In genomic region chr14:34401135-34401534, GRCm38 (mm10) we compare ENCODE assay signal across 9 mouse cellular contexts. TPM values are rescaled to one million over a fixed set of nuclear protein-coding genes. Genes with fewer than 3 reads are reported as not detected.
DNase-seq lines count a peak whose midpoint lies in the region; ATAC-seq and TF ChIP-seq lines count a peak whose summit lies in the region.
"Had no signal": no experiment of that assay in that cellular context is flagged by ENCODE, and none has a peak within 500 bp of the region (broad histone marks: within the 10 kb centered on the region; RNA-seq: fewer than 3 reads in every experiment).

No protein-coding gene starts in this region.

- peaks cover 0 to 31% of the 10 kb centered on the region in 2 experiments for H3K36me3 ChIP-seq in CH12.LX (replicated peaks in 1 of 2; ENCODE audit: control insufficient read depth in 1 of 2, insufficient read depth in 1 of 2, low read length in 1 of 2)

- peak; percentile 58 for ATAC-seq in Patski
- ATAC-seq in erythroid progenitor cell, adult 5-6 weeks (replicated peaks; ENCODE audit: low FRiP score, poor library complexity, severe bottlenecking), result no peak; the same call in 1 of the 2 replicates

- H3K4me2 ChIP-seq in CH12.LX (ENCODE audit: insufficient read depth, low read depth, poor library complexity, severe bottlenecking), result no peak overlapping the region
- H3K4me2 ChIP-seq: lung, embryonic 15.5 days had no signal

- no peak overlapping the region for H3K9ac ChIP-seq in CH12.LX (ENCODE audit: insufficient read depth, low read depth)
- H3K9ac ChIP-seq: lung, embryonic 15.5 days had no signal

- TF ChIP-seq RAD21 in CH12.LX (IDR thresholded peaks at IDR 0.05; ENCODE audit: low read depth, low read length), result peak; percentile 91

- no peak overlapping the region for H3K4me3 ChIP-seq in CH12.LX (replicated peaks in 1 of 3; ENCODE audit: low read depth in 2 of 3, low read length in 2 of 3, poor library complexity in 1 of 3)
- H3K4me3 ChIP-seq: lung, embryonic 15.5 days had no signal

- H3K4me1 ChIP-seq in CH12.LX (ENCODE audit: control insufficient read depth in 1 of 2, insufficient read depth in 2 of 2), result peaks cover 5 to 13% of the 10 kb centered on the region in 2 experiments; a peak in 3 of 4 replicates
- H3K4me1 ChIP-seq: lung, embryonic 15.5 days had no signal

- TF ChIP-seq POLR2A in CH12.LX (IDR thresholded peaks at IDR 0.05; ENCODE audit: low read depth, low read length), result no peak

- no peaks in the 10 kb centered on the region for H3K79me2 ChIP-seq in CH12.LX (replicated peaks; ENCODE audit: control insufficient read depth, extremely low read depth, insufficient read depth, poor library complexity, severe bottlenecking)

- TF ChIP-seq CTCF in CH12.LX (conservative IDR thresholded peaks at IDR 0.05 in 1 of 2, IDR thresholded peaks at IDR 0.05 in 1 of 2; ENCODE audit: low read depth in 2 of 2, low read length in 2 of 2) (peak; percentile 79 to 99), Patski (IDR thresholded peaks at IDR 0.05) (no peak)

- dilution Hi-C loops in CH12.LX (cut with MboI; ENCODE audit: extremely low pct_ligation_motif_present, extremely low pct_unique_long_range_greater_than_20kb, low sequenced_read_pairs), result no loop called here

- no peak for TF ChIP-seq EP300 in CH12.LX (IDR thresholded peaks at IDR 0.05; ENCODE audit: low read length)

- H3K9me3 ChIP-seq in CH12.LX (replicated peaks; ENCODE audit: low read length), result no peaks in the 10 kb centered on the region
- H3K9me3 ChIP-seq: lung, embryonic 15.5 days had no signal

- CTCF ChIA-PET in Patski (lab: Charles Lee), result interaction anchor here (0.7 to 2.4 kb wide), 6 partner anchors 9 to 136 kb away, joined by 3 to 5 read pairs (median 3); no protein-coding TSS in a partner anchor

- peak; percentile 88 for DNase-seq in CH12.LX (ENCODE audit: extremely low read depth)
- DNase-seq in Patski (ENCODE audit: low read depth, low spot score), result peak; percentile 42
- DNase-seq in cerebellum, adult 9-10 months, result peak; percentile 72
- peak; percentile 45 for DNase-seq in gastrocnemius, postnatal 25 days
- peak; percentile 34 to 86 for DNase-seq in layer of hippocampus, adult 18-20 months (ENCODE audit: low spot score in 2 of 2)
- peak; percentile 89 for DNase-seq in lung, postnatal 14 days
- DNase-seq in right cerebral cortex, postnatal 4 days, result peak; percentile 68

- no peak overlapping the region for H3K27ac ChIP-seq in CH12.LX (ENCODE audit: insufficient read depth, low read depth)
- H3K27ac ChIP-seq: lung, embryonic 15.5 days had no signal

- in situ Hi-C loops in CH12.LX (cut with MboI; ENCODE audit: low pct_ligation_motif_present, low pct_unique_long_range_greater_than_20kb, low sequenced_read_pairs), result no loop called here
- in situ Hi-C loops in Patski (cut with MboI; ENCODE audit: low pct_unique_long_range_greater_than_20kb), result loop anchor here (5.0 kb wide), 1 partner anchor 444 kb away; no protein-coding TSS in a partner anchor

- POLR2A ChIA-PET in Patski (lab: Charles Lee), result no interaction called here

- H3K27me3 ChIP-seq in CH12.LX (replicated peaks) (no peaks in the 10 kb centered on the region), Patski (no peaks in the 10 kb centered on the region)
- H3K27me3 ChIP-seq: lung, embryonic 15.5 days had no signal

TF ChIP-seq in CH12.LX, 34 proteins besides CTCF, POLR2A, EP300 and RAD21:
- TF ChIP-seq ZNF384 (IDR thresholded peaks at IDR 0.05; ENCODE audit: low read depth, low read length) (peak; percentile 45; the same call in 1 of the 2 replicates), USF1 (IDR thresholded peaks at IDR 0.05; ENCODE audit: low read depth, low read length) (no peak), ELF1 (IDR thresholded peaks at IDR 0.05; ENCODE audit: low read depth, low read length) (no peak), MAFK (IDR thresholded peaks at IDR 0.05; ENCODE audit: insufficient replicate concordance, low read length) (no peak), MYC (IDR thresholded peaks at IDR 0.05; ENCODE audit: low read depth, low read length) (no peak; the same call in none of the 2 replicates), NELFE (IDR thresholded peaks at IDR 0.05; ENCODE audit: low read depth, low read length) (peak; percentile 89; the same call in 1 of the 2 replicates), TCF12 (IDR thresholded peaks at IDR 0.05; ENCODE audit: low read depth, low read length) (0 out of 2 replicates have a peak, but pooled peaks have one; percentile 36), KAT2A (IDR thresholded peaks at IDR 0.05; ENCODE audit: insufficient replicate concordance, low read length) (no peak), ZC3H11A (IDR thresholded peaks at IDR 0.05; ENCODE audit: low read depth, low read length) (peak; percentile 55), JUND (conservative IDR thresholded peaks at IDR 0.05; ENCODE audit: low read depth, low read length) (peak; percentile 39; the same call in 1 of the 2 replicates), BHLHE40 (IDR thresholded peaks at IDR 0.05; ENCODE audit: low read depth, low read length) (no peak), USF2 (conservative IDR thresholded peaks at IDR 0.05; ENCODE audit: low read depth, low read length) (no peak), JUN (IDR thresholded peaks at IDR 0.05; ENCODE audit: insufficient read depth, low read depth, low read length) (no peak), POLR2AphosphoS2 (IDR thresholded peaks at IDR 0.05; ENCODE audit: low read depth, low read length) (no peak), SMC3 (IDR thresholded peaks at IDR 0.05; ENCODE audit: low read depth, low read length) (peak; percentile 93), ETS1 (conservative IDR thresholded peaks at IDR 0.05; ENCODE audit: low read depth, low read length) (no peak)

RNA-seq across cellular contexts. Expression of gene Mmrn2, which starts 25.9 kb away (rescaled TPM):
- total RNA-seq in CH12.LX (2012; rRNA removed), result 0.04 TPM in 1 of 2 replicates, not detected in the other
- not detected in 2 replicates for total RNA-seq in CH12.LX (2014; rRNA removed)
- 0.06 and 0.10 TPM in 2 replicates for polyA plus RNA-seq in CH12.LX (2012; ENCODE audit: insufficient read length, low read depth)
- polyA plus RNA-seq in Patski (2021), result 0.04 TPM
- 10 to 100 TPM in 1 of 2 experiments, 1 to 10 TPM in 1; 7.4 to 12.7 TPM for total RNA-seq in gastrocnemius, postnatal 25 days (2021)
- total RNA-seq in layer of hippocampus, adult 18-20 months (2021), result 1 to 10 TPM; 3.1 to 3.3 TPM
- not detected in 2 replicates for total RNA-seq in erythroid progenitor cell, adult 5-6 weeks (2015; ENCODE audit: low replicate concordance)
- 0.26 TPM in 1 of 2 replicates, not detected in the other for total RNA-seq in erythroid progenitor cell, adult 5-6 weeks (2017; ENCODE audit: low replicate concordance)

RNA-seq across cellular contexts. Expression of gene Sncg, which starts 26.5 kb away (rescaled TPM):
- total RNA-seq in CH12.LX (2012; rRNA removed) (0.21 and 0.50 TPM in 2 replicates), CH12.LX (2014; rRNA removed) (0.50 TPM in 1 of 2 replicates, not detected in the other)
- polyA plus RNA-seq in CH12.LX (2012; ENCODE audit: insufficient read length, low read depth) (0.27 TPM in 1 of 2 replicates, not detected in the other), Patski (2021) (not detected)
- 10 to 100 TPM in 1 of 2 experiments, 1 to 10 TPM in 1; 3.3 to 34.6 TPM for total RNA-seq in gastrocnemius, postnatal 25 days (2021)
- 1 to 10 TPM; 6.8 to 7.1 TPM for total RNA-seq in layer of hippocampus, adult 18-20 months (2021)
- not detected in 2 replicates for total RNA-seq in erythroid progenitor cell, adult 5-6 weeks (2015; ENCODE audit: low replicate concordance)
- total RNA-seq in erythroid progenitor cell, adult 5-6 weeks (2017; ENCODE audit: low replicate concordance), result not detected in 2 replicates

RNA-seq across cellular contexts. Expression of gene Fam25c, which starts 45.9 kb away (rescaled TPM):
- total RNA-seq in CH12.LX (2012; rRNA removed) (not detected in 2 replicates), CH12.LX (2014; rRNA removed) (not detected in 2 replicates)
- polyA plus RNA-seq in CH12.LX (2012; ENCODE audit: insufficient read length, low read depth) (not detected in 2 replicates), Patski (2021) (not detected)
- 1 to 10 TPM in 1 of 2 experiments, under 1 TPM in 1; 0.82 to 1.3 TPM for total RNA-seq in gastrocnemius, postnatal 25 days (2021)
- not detected for total RNA-seq in layer of hippocampus, adult 18-20 months (2021)
- not detected in 2 replicates for total RNA-seq in erythroid progenitor cell, adult 5-6 weeks (2015; ENCODE audit: low replicate concordance)
- not detected in 2 replicates for total RNA-seq in erythroid progenitor cell, adult 5-6 weeks (2017; ENCODE audit: low replicate concordance)
- polyA plus RNA-seq: lung, embryonic 15.5 days had no signal
